Mouse (Mus musculus) kidney, postnatal 0 days (tissue): Measurements from ENCODE around the gene Afm. TPM values are rescaled to one million over a fixed set of nuclear protein-coding genes. Genes with fewer than 3 reads are reported as not detected.

Experiments
- ATAC-seq: fragments of 200-750 bp; cut with Nextera tagmentation; replicated peaks from 2 replicates; pipeline ENCODE4 v1.8.0; 2017; ENCODE audit warnings: low read depth, moderate number of reproducible peaks, moderate TSS enrichment, moderate library complexity; ENCODE audit not compliant: low FRiP score
- DNase-seq: peaks from one replicate; pipeline ENCODE4 v3.0.0-alpha.2; 2016; ENCODE audit warnings: low spot score
- H3K27ac ChIP-seq: fragments of 300-500 bp; sonication (generic); 2 replicates; pipeline ENCODE4 v1.5.1; 2014; ENCODE audit warnings: mild to moderate bottlenecking
- H3K27me3 ChIP-seq: fragments of 300-500 bp; sonication (generic); 2 replicates; pipeline ENCODE4 v1.6.1; 2014; ENCODE audit warnings: low read length, mixed read lengths; ENCODE audit not compliant: insufficient read depth
- H3K36me3 ChIP-seq: fragments of 300-500 bp; sonication (generic); 2 replicates; pipeline ENCODE4 v1.6.1; 2014; ENCODE audit warnings: low read length, mixed read lengths; ENCODE audit not compliant: insufficient read depth
- H3K4me1 ChIP-seq: fragments of 300-500 bp; sonication (generic); replicated peaks from 2 replicates; pipeline ENCODE4 v1.6.1; 2014; ENCODE audit warnings: antibody characterized with exemption, low read length, mixed read lengths; ENCODE audit not compliant: insufficient read depth
- H3K4me2 ChIP-seq: fragments of 300-500 bp; sonication (generic); 2 replicates; pipeline ENCODE4 v1.6.1; 2014; ENCODE audit warnings: mild to moderate bottlenecking, low read length, moderate library complexity, mixed read lengths
- H3K4me3 ChIP-seq: fragments of 300-500 bp; sonication (generic); replicated peaks from 2 replicates; pipeline ENCODE4 v1.5.1; 2014; ENCODE audit warnings: low read depth, low read length
- H3K9ac ChIP-seq: fragments of 300-500 bp; sonication (generic); 2 replicates; pipeline ENCODE4 v1.6.1; 2014; ENCODE audit warnings: low read depth, low read length
- H3K9me3 ChIP-seq: fragments of 300-500 bp; sonication (generic); replicated peaks from 2 replicates; pipeline ENCODE4 v1.6.1; 2016; ENCODE audit warnings: low read length, inconsistent platforms, mixed read lengths
- CTCF ChIP-seq: IDR thresholded peaks from 2 replicates; pipeline ENCODE4 v1.5.1; 2016; ENCODE audit warnings: antibody characterized with exemption, low read depth, mild to moderate bottlenecking, moderate library complexity
- WGBS: fragments of 180-500 bp; shearing (Covaris S2); extraction: QIAGEN DNeasy Blood & Tissue Kit; methylation state at CpG from one replicate; pipeline ENCODE4 v1.1.7; 2014; 5-methylcytosine and 5-hydroxymethylcytosine counted together
- polyA plus RNA-seq: library from polyadenylated mRNA; unstranded; fragments of >200 nt; fragmentation: Nextera tagmentation; extraction: Ambion mirVana; gene quantifications from 2 replicates; pipeline ENCODE4 v1.2.1, GENCODE M21; 2015

Afm gene
- polyA plus RNA-seq, 1 experiment from 2014 or later = 22.8 TPM

- WGBS = 68% methylated on average over 6 of the region's 6 CpGs
- no peak for TF ChIP-seq CTCF
- Histone ChIP-seq H3K4me2 (no peak overlapping the region), H3K4me1 (no peaks in the 10 kb centered on the region), H3K27ac (no peak overlapping the region), H3K9ac (no peak overlapping the region), H3K4me3 (no peak overlapping the region), H3K9me3 (no peaks in the 10 kb centered on the region), H3K36me3 (no peaks in the 10 kb centered on the region), H3K27me3 (no peaks in the 10 kb centered on the region)
- ATAC-seq (no peak), DNase-seq (no peak)
Measured at GRCm38 (mm10) chr5:90591936-90592335, 73.2 kb downstream of the Afm start.

GRCm38 (mm10) chr5:90594945-90595344 is 76.2 kb downstream of the Afm start:
- no peaks in the 10 kb centered on the region for H3K36me3 ChIP-seq
- no peaks in the 10 kb centered on the region for H3K27me3 ChIP-seq
- H3K27ac ChIP-seq = no peak overlapping the region
- no peaks in the 10 kb centered on the region for H3K9me3 ChIP-seq
- no peak for DNase-seq
- no peak overlapping the region for H3K4me3 ChIP-seq
- 77% methylated on average over 13 of the region's 13 CpGs for WGBS
- no peak overlapping the region for H3K9ac ChIP-seq
- ATAC-seq = no peak
- H3K4me1 ChIP-seq = no peaks in the 10 kb centered on the region
- H3K4me2 ChIP-seq = no peak overlapping the region
- no peak for TF ChIP-seq CTCF

- H3K27me3 ChIP-seq = no peaks in the 10 kb centered on the region
- no peaks in the 10 kb centered on the region for H3K9me3 ChIP-seq
- H3K27ac ChIP-seq = no peak overlapping the region
- 85% methylated on average over 6 of the region's 6 CpGs for WGBS
- H3K36me3 ChIP-seq = no peaks in the 10 kb centered on the region
- H3K4me2 ChIP-seq = no peak overlapping the region
- no peak overlapping the region for H3K4me3 ChIP-seq
- ATAC-seq (no peak), DNase-seq (no peak)
- no peak overlapping the region for H3K9ac ChIP-seq
- H3K4me1 ChIP-seq = no peaks in the 10 kb centered on the region
- TF ChIP-seq CTCF = no peak
Measured at GRCm38 (mm10) chr5:90596155-90596554, 77.4 kb downstream of the Afm start.

- no peak overlapping the region for H3K27ac ChIP-seq
- H3K27me3 ChIP-seq = no peaks in the 10 kb centered on the region
- DNase-seq (peak; percentile 81), ATAC-seq (no peak; the same call in 1 of the 2 replicates)
- H3K9me3 ChIP-seq = no peaks in the 10 kb centered on the region
- no peak overlapping the region for H3K4me2 ChIP-seq
- no peaks in the 10 kb centered on the region for H3K36me3 ChIP-seq
- WGBS = 15% methylated on average over 6 of the region's 6 CpGs
- no peak overlapping the region for H3K9ac ChIP-seq
- no peaks in the 10 kb centered on the region for H3K4me1 ChIP-seq
- TF ChIP-seq CTCF = peak; percentile 83
- no peak overlapping the region for H3K4me3 ChIP-seq
Measured at GRCm38 (mm10) chr5:90601469-90601868, 82.7 kb downstream of the Afm start.

Other genes with a start within 250 kb of the Afm start
- gene Ankrd17, start 152.4 kb upstream of the Afm start, polyA plus RNA-seq = 23.2 and 23.6 TPM in 2 replicates
- 7.0 and 7.8 TPM in 2 replicates for gene Gm9958, start 151.7 kb upstream of the Afm start, polyA plus RNA-seq
- 3.1 and 6.9 TPM in 2 replicates for gene Alb, start 58.0 kb upstream of the Afm start, polyA plus RNA-seq
- 123 and 130 TPM in 2 replicates for gene Afp, start 28.2 kb upstream of the Afm start, polyA plus RNA-seq
- 0.29 and 0.34 TPM in 2 replicates for gene 5830473C10Rik, start 42.2 kb downstream of the Afm start, polyA plus RNA-seq
- 27.8 and 31.6 TPM in 2 replicates for gene Rassf6, start 121.7 kb downstream of the Afm start, polyA plus RNA-seq
- gene Cxcl5, start 240.4 kb downstream of the Afm start, polyA plus RNA-seq = 0.07 TPM in 1 of 2 replicates, not detected in the other
- gene Ppbp, start 249.6 kb downstream of the Afm start, polyA plus RNA-seq = 1.3 and 1.4 TPM in 2 replicates